ENCODE assay signal across 9 mouse cellular contexts in genomic region chr1:84218605-84219004, GRCm38 (mm10).
DNase-seq lines count a peak whose midpoint lies in the region; ATAC-seq and TF ChIP-seq lines count a peak whose summit lies in the region.
"Had no signal": no experiment of that assay in that cellular context is flagged by ENCODE, and none has a peak within 500 bp of the region (broad histone marks: within the 10 kb centered on the region; RNA-seq: fewer than 3 reads in every experiment).

No protein-coding gene starts in this region.

- WGBS in lung, postnatal 0 days: 44% methylated on average over 7 of the region's 7 CpGs
- 54% methylated on average over 7 of the region's 7 CpGs for WGBS in lung, adult 2 months
- WGBS in stomach, postnatal 0 days: 23% methylated on average over 7 of the region's 7 CpGs

- TF ChIP-seq POLR2A in lung, adult 2 months (IDR thresholded peaks at IDR 0.05; ENCODE audit: borderline replicate concordance, extremely low read depth, low read depth, low read length): no peak

- no peak overlapping the region for H3K9ac ChIP-seq in lung, postnatal 0 days (replicated peaks; ENCODE audit: low read depth)
- H3K9ac ChIP-seq in stomach, postnatal 0 days (ENCODE audit: low read length): no peak overlapping the region
- H3K9ac ChIP-seq: neural tube, embryonic 13.5 days had no signal

- no peak for TF ChIP-seq CTCF in lung, postnatal 0 days (IDR thresholded peaks at IDR 0.05)
- TF ChIP-seq CTCF in lung, adult 2 months (IDR thresholded peaks at IDR 0.05; ENCODE audit: insufficient read depth, low read length): no peak
- no peak for TF ChIP-seq CTCF in stomach, postnatal 0 days (IDR thresholded peaks at IDR 0.05; ENCODE audit: low read depth)

- H3K9me3 ChIP-seq in lung, postnatal 0 days (ENCODE audit: low read length): no peaks in the 10 kb centered on the region
- no peaks in the 10 kb centered on the region for H3K9me3 ChIP-seq in stomach, postnatal 0 days (ENCODE audit: control insufficient read depth, low read length)
- H3K9me3 ChIP-seq: neural tube, embryonic 13.5 days had no signal

- peak; percentile 27 to 59 for DNase-seq in adrenal gland, adult (ENCODE audit: inconsistent age in 2 of 2, low spot score in 1 of 2)
- no peak for DNase-seq in adrenal gland, adult 2 months
- DNase-seq in lung, postnatal 0 days (ENCODE audit: low spot score): peak; percentile 45
- no peak for DNase-seq in lung, adult 2 months
- DNase-seq in layer of hippocampus, adult 8-10 months (ENCODE audit: low spot score in 2 of 2): peak; percentile 19 to 34
- no peak for DNase-seq in stomach, postnatal 0 days (ENCODE audit: low spot score)
- DNase-seq in testis, postnatal 14 days (ENCODE audit: low spot score): no peak
- no peak for DNase-seq in cerebellum, adult 9-11 months

- no peak overlapping the region for H3K4me2 ChIP-seq in lung, postnatal 0 days (replicated peaks; ENCODE audit: low read depth, low read length)
- H3K4me2 ChIP-seq in stomach, postnatal 0 days (replicated peaks; ENCODE audit: low read depth): no peak overlapping the region
- H3K4me2 ChIP-seq: neural tube, embryonic 13.5 days had no signal

- no peak overlapping the region for H3K27ac ChIP-seq in lung, postnatal 0 days (ENCODE audit: low read length)
- no peak overlapping the region for H3K27ac ChIP-seq in stomach, postnatal 0 days (replicated peaks)
- H3K27ac ChIP-seq: neural tube, embryonic 13.5 days had no signal

- H3K4me3 ChIP-seq in lung, postnatal 0 days (ENCODE audit: low read depth, low read length): no peak overlapping the region
- H3K4me3 ChIP-seq in lung, adult 2 months (replicated peaks; ENCODE audit: extremely low read depth, low read depth, low read length): no peak overlapping the region
- H3K4me3 ChIP-seq in stomach, postnatal 0 days (ENCODE audit: low read depth, low read length): no peak overlapping the region
- H3K4me3 ChIP-seq: neural tube, embryonic 13.5 days had no signal

- TF ChIP-seq EP300 in lung, postnatal 0 days (IDR thresholded peaks at IDR 0.05): no peak
- no peak for TF ChIP-seq EP300 in stomach, postnatal 0 days (optimal IDR thresholded peaks at IDR 0.05)

- no peak for ATAC-seq in lung, postnatal 0 days
- peak; percentile 51; the same call in 1 of the 2 replicates for ATAC-seq in stomach, postnatal 0 days (ENCODE audit: low FRiP score, low TSS enrichment)

- H3K4me1 ChIP-seq in lung, postnatal 0 days (ENCODE audit: insufficient read depth, low read depth, low read length): no peaks in the 10 kb centered on the region
- no peaks in the 10 kb centered on the region for H3K4me1 ChIP-seq in lung, adult 2 months (ENCODE audit: control insufficient read depth, insufficient read depth, low read length)
- no peaks in the 10 kb centered on the region for H3K4me1 ChIP-seq in stomach, postnatal 0 days (replicated peaks; ENCODE audit: control insufficient read depth, insufficient read depth)

- no peaks in the 10 kb centered on the region for H3K27me3 ChIP-seq in lung, postnatal 0 days (replicated peaks; ENCODE audit: insufficient read depth, low read length)
- no peaks in the 10 kb centered on the region for H3K27me3 ChIP-seq in stomach, postnatal 0 days (ENCODE audit: control insufficient read depth, insufficient read depth, low read length)
- H3K27me3 ChIP-seq: neural tube, embryonic 13.5 days had no signal

- no peaks in the 10 kb centered on the region for H3K36me3 ChIP-seq in lung, postnatal 0 days (ENCODE audit: insufficient read depth, low read length)
- H3K36me3 ChIP-seq in stomach, postnatal 0 days (ENCODE audit: control insufficient read depth, insufficient read depth, low read length): no peaks in the 10 kb centered on the region
- H3K36me3 ChIP-seq: neural tube, embryonic 13.5 days had no signal

Comparison
In these comparisons a context has a peak if more than half of its experiments do, and no peak if none do; other contexts are left out.
1. DNase-seq: peak in adrenal gland, adult (2 of 2), lung, postnatal 0 days (single experiment) and layer of hippocampus, adult 8-10 months (2 of 2); none in adrenal gland, adult 2 months (single experiment), lung, adult 2 months (single experiment), stomach, postnatal 0 days (single experiment), testis, postnatal 14 days (single experiment) and cerebellum, adult 9-11 months (single experiment).